Mouse (Mus musculus) left cerebral cortex, postnatal 10 days (tissue): Measurements from ENCODE around the gene Lysmd3. TPM values are rescaled to one million over a fixed set of nuclear protein-coding genes. Genes with fewer than 3 reads are reported as not detected.

Source experiments
- total RNA-seq, 2 experiments: library from RNA; stranded (reverse); gene quantifications; 2 replicates each; pipeline ENCODE4 v1.2.3; 2021

Lysmd3 gene
- total RNA-seq, 2 experiments from 2014 or later = 11.6 to 12.2 TPM

Other genes with a start within 250 kb of the Lysmd3 start
- 1 to 10 TPM; 3.6 to 4.2 TPM for gene Adgrv1, start 24.5 kb upstream of the Lysmd3 start, total RNA-seq
- 1 to 10 TPM; 4.3 to 4.4 TPM for gene Polr3g, start 53.4 kb downstream of the Lysmd3 start, total RNA-seq
- 10 to 100 TPM; 33.1 to 35.4 TPM for gene Mblac2, start 53.7 kb downstream of the Lysmd3 start, total RNA-seq
- gene Cetn3, start 125.4 kb downstream of the Lysmd3 start, total RNA-seq = 100 to 1,000 TPM; 195 to 203 TPM